ENCODE assay signal across 21 mouse cellular contexts in the genomic region with DNA sequence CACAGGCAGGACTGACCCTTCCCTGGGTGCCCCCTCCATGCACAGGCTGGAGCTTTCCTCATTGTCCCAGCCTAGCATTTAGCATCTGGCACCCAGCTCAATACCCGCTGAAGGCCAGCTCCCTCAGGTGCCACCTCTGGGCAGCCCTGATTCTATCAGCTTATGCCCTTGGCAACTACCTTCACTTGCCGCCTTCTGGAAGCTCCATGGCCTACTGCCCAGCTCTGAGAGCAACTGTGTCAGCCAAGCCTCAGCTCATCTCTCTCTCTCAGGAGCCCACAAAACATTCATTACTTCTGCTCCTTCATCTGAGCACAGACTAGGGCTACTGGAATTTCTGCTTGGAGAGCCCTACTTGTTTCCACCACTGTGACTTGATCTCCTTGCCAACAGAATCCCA. TPM values are rescaled to one million over a fixed set of nuclear protein-coding genes. Genes with fewer than 3 reads are reported as not detected.
DNase-seq lines count a peak whose midpoint lies in the region; ATAC-seq lines count a peak whose summit lies in the region.
"Had no signal": no experiment of that assay in that cellular context is flagged by ENCODE, and none has a peak within 500 bp of the region (broad histone marks: within the 10 kb centered on the region; RNA-seq: fewer than 3 reads in every experiment).

No protein-coding gene starts in this region.

- H3K36me3 ChIP-seq in heart, embryonic 11.5 days (ENCODE audit: control insufficient read depth, insufficient read depth, low read length) = no peaks in the 10 kb centered on the region
- H3K36me3 ChIP-seq: embryonic facial prominence, embryonic 12.5 days; hindbrain, embryonic 12.5 days; kidney, embryonic 15.5 days; limb, embryonic 12.5 days; midbrain, embryonic 13.5 days had no signal

- no peak for ATAC-seq in heart, embryonic 11.5 days (replicated peaks; ENCODE audit: insufficient number of reproducible peaks, low FRiP score, low TSS enrichment)
- ATAC-seq: forebrain, postnatal 0 days; intestine, postnatal 0 days; liver, postnatal 0 days; midbrain, embryonic 13.5 days had no signal

- no peak overlapping the region; the same call in 1 of the 2 replicates for H3K4me2 ChIP-seq in heart, embryonic 11.5 days
- H3K4me2 ChIP-seq: embryonic facial prominence, embryonic 12.5 days; hindbrain, embryonic 12.5 days; kidney, embryonic 15.5 days; limb, embryonic 12.5 days; liver, embryonic 11.5 days; midbrain, embryonic 13.5 days had no signal

- DNase-seq in adrenal gland, postnatal 14 days = peak; percentile 29
- DNase-seq in adrenal gland, postnatal 36 days = no peak
- DNase-seq in heart, postnatal 4 days = peak; percentile 49
- DNase-seq in brain, adult 2 months (ENCODE audit: low read depth, low spot score) = peak; percentile 87
- peak; percentile 80 to 83 for DNase-seq in cerebellum, postnatal 10 days
- no peak for DNase-seq in layer of hippocampus, postnatal 25 days (ENCODE audit: extremely low spot score in 1 of 2, low spot score in 1 of 2)
- no peak for DNase-seq in layer of hippocampus, adult 8-10 months (ENCODE audit: low spot score in 2 of 2)
- DNase-seq: forebrain, postnatal 0 days; gastrocnemius, postnatal 25 days; liver, postnatal 0 days; lung, postnatal 10 days had no signal

- no peak overlapping the region for H3K4me3 ChIP-seq in heart, embryonic 11.5 days (ENCODE audit: low read depth, low read length)
- H3K4me3 ChIP-seq: embryonic facial prominence, embryonic 12.5 days; heart, adult 2 months; hindbrain, embryonic 12.5 days; kidney, embryonic 15.5 days; limb, embryonic 12.5 days; midbrain, embryonic 13.5 days had no signal

- H3K27me3 ChIP-seq in heart, embryonic 11.5 days (ENCODE audit: control insufficient read depth, insufficient read depth, low read length) = 0 out of 2 replicates have a peak, but pooled peaks cover 4% of the 10 kb centered on the region
- H3K27me3 ChIP-seq: embryonic facial prominence, embryonic 12.5 days; hindbrain, embryonic 12.5 days; kidney, embryonic 15.5 days; limb, embryonic 12.5 days; midbrain, embryonic 13.5 days had no signal

- WGBS in heart, embryonic 11.5 days (ENCODE audit: insufficient replicate concordance) = 84% methylated on average over 2 of the region's 2 CpGs

- peaks cover 7% of the 10 kb centered on the region; the same call in 1 of the 2 replicates for H3K4me1 ChIP-seq in heart, embryonic 11.5 days (ENCODE audit: control insufficient read depth, insufficient read depth, low read length)
- H3K4me1 ChIP-seq: embryonic facial prominence, embryonic 12.5 days; hindbrain, embryonic 12.5 days; kidney, embryonic 15.5 days; limb, embryonic 12.5 days; midbrain, embryonic 13.5 days had no signal

- H3K27ac ChIP-seq in heart, embryonic 11.5 days (ENCODE audit: low read depth, low read length) = no peak overlapping the region
- H3K27ac ChIP-seq: embryonic facial prominence, embryonic 12.5 days; heart, adult 2 months; hindbrain, embryonic 12.5 days; kidney, embryonic 15.5 days; limb, embryonic 12.5 days; midbrain, embryonic 13.5 days had no signal

- H3K9me3 ChIP-seq in heart, embryonic 11.5 days (replicated peaks; ENCODE audit: control insufficient read depth, low read length) = no peaks in the 10 kb centered on the region
- H3K9me3 ChIP-seq: embryonic facial prominence, embryonic 12.5 days; hindbrain, embryonic 12.5 days; kidney, embryonic 15.5 days; limb, embryonic 12.5 days; midbrain, embryonic 13.5 days had no signal

- H3K9ac ChIP-seq in heart, embryonic 11.5 days (ENCODE audit: low read depth, low read length) = no peak overlapping the region
- H3K9ac ChIP-seq: embryonic facial prominence, embryonic 12.5 days; forebrain, postnatal 0 days; hindbrain, embryonic 12.5 days; kidney, embryonic 15.5 days; limb, embryonic 12.5 days; liver, postnatal 0 days; midbrain, embryonic 13.5 days had no signal

RNA-seq across cellular contexts. Expression of a gene that starts 38.0 kb away (rescaled TPM):
- 145 and 158 TPM in 2 replicates for total RNA-seq in adrenal gland, postnatal 14 days (2021)
- 100 to 1,000 TPM; 133 to 137 TPM for total RNA-seq in adrenal gland, postnatal 36 days (2021)
- 10 to 100 TPM; 60.7 to 66.5 TPM for total RNA-seq in heart, postnatal 4 days (2021)
- polyA plus RNA-seq in heart, embryonic 11.5 days (2014; fragmentation: Nextera tagmentation; extraction: Ambion mirVana) = 23.3 and 26.7 TPM in 2 replicates
- 10 to 100 TPM; 84.6 to 93.3 TPM for total RNA-seq in layer of hippocampus, postnatal 25 days (2021)
- total RNA-seq in layer of hippocampus, adult 8-10 months (2022) = 10 to 100 TPM; 72.5 to 84.4 (median 76.7) TPM

RNA-seq across cellular contexts. Expression of a gene that starts 56.2 kb away (rescaled TPM):
- 9.9 and 10.0 TPM in 2 replicates for total RNA-seq in adrenal gland, postnatal 14 days (2021)
- 10 to 100 TPM in 1 of 2 experiments, 1 to 10 TPM in 1; 8.9 to 10.3 TPM for total RNA-seq in adrenal gland, postnatal 36 days (2021)
- 10 to 100 TPM; 11.5 to 12.5 TPM for total RNA-seq in heart, postnatal 4 days (2021)
- 28.8 and 31.2 TPM in 2 replicates for polyA plus RNA-seq in heart, embryonic 11.5 days (2014; fragmentation: Nextera tagmentation; extraction: Ambion mirVana)
- 1 to 10 TPM; 5.6 to 5.7 TPM for total RNA-seq in layer of hippocampus, postnatal 25 days (2021)
- 10 to 100 TPM in 1 of 4 experiments, 1 to 10 TPM in 3; 6.0 to 11.1 (median 6.8) TPM for total RNA-seq in layer of hippocampus, adult 8-10 months (2022)

RNA-seq across cellular contexts. Expression of a gene that starts 56.3 kb away (rescaled TPM):
- total RNA-seq in adrenal gland, postnatal 14 days (2021) = 35.4 and 47.0 TPM in 2 replicates
- total RNA-seq in adrenal gland, postnatal 36 days (2021) = 1 to 10 TPM; 8.0 to 8.5 TPM
- under 1 TPM; 0.47 to 0.52 TPM for total RNA-seq in heart, postnatal 4 days (2021)
- 0.38 and 0.52 TPM in 2 replicates for polyA plus RNA-seq in heart, embryonic 11.5 days (2014; fragmentation: Nextera tagmentation; extraction: Ambion mirVana)
- total RNA-seq in layer of hippocampus, postnatal 25 days (2021) = 1 to 10 TPM in 1 of 2 experiments, under 1 TPM in 1; 0.63 to 1.0 TPM
- total RNA-seq in layer of hippocampus, adult 8-10 months (2022) = 1 to 10 TPM in 3 of 4 experiments, under 1 TPM in 1; 0.73 to 1.3 (median 1.1) TPM
- polyA plus RNA-seq: intestine, postnatal 0 days; small intestine, adult 2 months had no signal

Comparison
In these comparisons a context has a peak if more than half of its experiments do, and no peak if none do; other contexts are left out.
1. DNase-seq: peak in adrenal gland, postnatal 14 days (single experiment), heart, postnatal 4 days (single experiment), brain, adult 2 months (single experiment) and cerebellum, postnatal 10 days (2 of 2); none in adrenal gland, postnatal 36 days (0 of 2), layer of hippocampus, postnatal 25 days (0 of 2) and layer of hippocampus, adult 8-10 months (0 of 2).